Mouse (Mus musculus): ENCODE data around the gene Gba. TPM values are rescaled to one million over a fixed set of nuclear protein-coding genes. Genes with fewer than 3 reads are reported as not detected.
"Not testable (repeated sequence)": the region's sequence is repeated elsewhere in the genome, so short reads cannot be mapped to it uniquely, and the experiment has no call there.

Gene Gba
- polyA plus RNA-seq, 1 experiment from 2014 or later: 47.9 TPM

DNA sequence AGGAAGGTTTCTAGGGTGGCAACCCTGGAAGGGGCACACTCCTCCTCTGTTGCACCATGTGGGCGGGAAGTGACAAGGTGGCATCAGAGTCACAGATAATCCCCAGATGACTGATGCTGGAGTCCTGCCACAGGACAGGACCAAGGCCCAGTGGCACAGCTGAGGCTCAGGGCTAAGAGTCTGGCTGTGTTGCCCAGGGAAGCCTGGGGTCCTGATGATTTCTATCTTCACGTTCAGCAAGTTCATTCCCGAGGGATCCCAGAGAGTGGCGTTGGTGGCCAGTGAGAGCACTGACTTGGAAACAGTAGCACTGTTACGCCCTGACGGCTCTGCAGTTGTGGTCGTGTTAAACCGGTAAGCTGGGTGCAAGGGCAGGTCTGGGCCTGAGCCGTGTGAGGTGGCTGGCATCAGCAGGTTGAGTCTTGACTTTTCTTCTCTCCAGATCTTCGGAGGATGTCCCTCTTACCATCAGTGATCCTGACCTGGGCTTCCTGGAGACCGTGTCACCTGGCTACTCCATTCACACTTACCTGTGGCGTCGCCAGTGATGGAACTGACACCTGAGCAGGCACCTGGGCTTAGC lies 5.4 kb downstream of the Gba start:
- Histone ChIP-seq H3K4me3 (replicated peaks) (no peak overlapping the region), H3K9ac (replicated peaks) (no peak overlapping the region), H3K27ac (replicated peaks) (no peak overlapping the region), H3K36me3 (peaks cover 64% of the 10 kb centered on the region), H3K4me2 (no peak overlapping the region), H3K9me3 (replicated peaks) (no peaks in the 10 kb centered on the region), H3K27me3 (replicated peaks) (no peaks in the 10 kb centered on the region), H3K4me1 (peaks cover 33% of the 10 kb centered on the region)
- no peak for ATAC-seq (ENCODE audit: low FRiP score)
- WGBS: 92% methylated on average over 13 of the region's 13 CpGs

DNA sequence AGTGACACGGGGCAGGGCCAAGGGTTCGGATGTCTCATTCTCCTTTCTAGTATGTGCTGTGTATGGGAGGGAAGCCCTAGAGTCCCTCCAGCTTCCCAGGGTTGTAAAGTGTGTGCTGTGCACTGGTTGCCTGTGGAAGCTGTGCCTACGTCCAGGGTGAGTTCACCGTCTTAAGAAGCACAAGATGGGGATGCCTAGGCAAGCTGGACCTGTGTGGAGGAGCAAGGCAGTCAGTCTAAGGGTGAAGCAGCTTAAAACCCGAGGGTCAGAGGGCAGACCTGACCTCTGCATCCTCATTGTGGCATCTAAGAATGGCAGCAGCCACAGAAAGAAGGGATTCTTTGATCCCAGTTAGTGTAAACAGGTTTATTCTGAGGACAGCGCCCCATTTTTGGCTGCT lies 6.0 kb downstream of the Gba start:
- Histone ChIP-seq H3K27ac (replicated peaks) (no peak overlapping the region), H3K36me3 (peaks cover 64% of the 10 kb centered on the region), H3K9ac (replicated peaks) (no peak overlapping the region), H3K9me3 (replicated peaks) (no peaks in the 10 kb centered on the region), H3K4me1 (peaks cover 32% of the 10 kb centered on the region), H3K4me3 (replicated peaks) (no peak overlapping the region), H3K4me2 (no peak overlapping the region), H3K27me3 (replicated peaks) (no peaks in the 10 kb centered on the region)
- 87% methylated on average over 6 of the region's 6 CpGs for WGBS
- ATAC-seq (ENCODE audit: low FRiP score): no peak

DNA sequence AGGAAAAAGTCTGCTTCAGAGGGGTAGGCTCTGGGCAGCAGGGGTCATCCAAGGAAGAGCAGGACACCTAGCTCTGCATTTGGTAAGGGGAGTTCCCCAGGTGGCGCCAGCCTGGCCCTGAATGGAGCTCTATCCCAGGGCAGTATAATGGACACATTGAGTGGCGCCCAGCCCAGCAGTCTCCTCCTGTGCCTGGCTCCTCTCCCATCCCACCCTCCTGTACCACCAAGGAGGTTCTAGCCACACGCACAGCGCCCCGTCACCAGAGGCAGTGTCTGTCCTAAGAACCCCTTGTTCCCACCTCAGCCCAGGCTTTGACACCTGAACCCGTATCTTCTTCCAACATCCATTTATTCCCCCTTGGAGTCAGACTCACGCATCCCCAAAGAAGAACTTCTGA lies 7.0 kb downstream of the Gba start:
- ATAC-seq (ENCODE audit: low FRiP score): no peak
- Histone ChIP-seq H3K9ac (replicated peaks) (no peak overlapping the region), H3K4me2 (no peak overlapping the region), H3K4me1 (peaks cover 32% of the 10 kb centered on the region), H3K27me3 (replicated peaks) (no peaks in the 10 kb centered on the region), H3K9me3 (replicated peaks) (no peaks in the 10 kb centered on the region), H3K4me3 (replicated peaks) (no peak overlapping the region), H3K27ac (replicated peaks) (no peak overlapping the region), H3K36me3 (peaks cover 59% of the 10 kb centered on the region)
- 89% methylated on average over 7 of the region's 7 CpGs for WGBS

DNA sequence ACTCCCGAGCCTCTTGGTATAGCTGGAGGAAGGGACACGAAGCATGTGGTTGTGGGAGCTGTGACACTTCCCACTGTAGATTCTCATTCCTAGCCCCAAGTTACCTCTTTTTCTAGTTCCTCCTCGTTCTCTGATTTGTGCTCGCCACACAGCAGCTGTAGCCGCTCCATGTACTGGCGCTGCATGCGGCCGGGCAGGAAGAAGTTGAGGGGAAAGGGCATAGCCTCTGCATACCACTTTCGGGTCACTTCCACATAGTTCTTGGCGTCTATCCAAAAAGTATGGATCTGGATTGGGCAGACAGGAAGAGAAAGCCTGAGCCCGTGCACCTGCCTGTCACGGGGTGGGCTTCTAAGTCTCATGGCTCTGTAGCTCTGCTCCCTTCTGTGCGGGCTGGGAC lies 7.4 kb downstream of the Gba start:
- Histone ChIP-seq H3K27me3 (replicated peaks) (no peaks in the 10 kb centered on the region), H3K27ac (replicated peaks) (no peak overlapping the region; the same call in 1 of the 2 replicates), H3K4me2 (no peak overlapping the region), H3K4me3 (replicated peaks) (no peak overlapping the region), H3K9ac (replicated peaks) (no peak overlapping the region), H3K9me3 (replicated peaks) (no peaks in the 10 kb centered on the region), H3K4me1 (peaks cover 37% of the 10 kb centered on the region), H3K36me3 (peaks cover 59% of the 10 kb centered on the region)
- 87% methylated on average over 13 of the region's 13 CpGs for WGBS
- ATAC-seq (ENCODE audit: low FRiP score): no peak

DNA sequence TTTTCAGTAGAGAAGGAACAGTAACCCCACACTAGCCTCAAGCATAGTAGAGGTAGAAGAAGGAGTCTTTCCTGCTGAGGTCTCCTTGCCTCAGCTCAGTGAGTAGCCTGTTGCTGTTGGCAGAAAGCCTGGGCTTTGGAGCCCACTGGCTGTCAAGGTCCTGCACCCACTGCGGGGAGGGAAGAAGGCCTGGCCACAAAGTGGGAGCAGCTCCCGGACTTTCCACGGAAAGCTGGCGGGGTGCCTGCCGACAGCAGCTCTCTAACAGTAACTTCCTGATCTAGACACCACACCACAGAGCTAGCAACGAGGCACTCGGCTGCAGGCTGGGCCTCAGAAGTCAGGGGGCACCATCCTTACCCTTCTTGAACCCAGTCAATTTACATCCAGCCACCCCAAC lies 8.0 kb downstream of the Gba start:
- WGBS: 77% methylated on average over 7 of the region's 7 CpGs
- no peak overlapping the region for H3K4me2 ChIP-seq
- H3K4me1 ChIP-seq: peaks cover 42% of the 10 kb centered on the region
- H3K36me3 ChIP-seq: peaks cover 53% of the 10 kb centered on the region
- no peak for ATAC-seq (ENCODE audit: low FRiP score)
- H3K27me3 ChIP-seq (replicated peaks): no peaks in the 10 kb centered on the region
- H3K9ac ChIP-seq (replicated peaks): no peak overlapping the region
- H3K27ac ChIP-seq (replicated peaks): no peak overlapping the region; the same call in 1 of the 2 replicates
- no peaks in the 10 kb centered on the region for H3K9me3 ChIP-seq (replicated peaks)
- no peak overlapping the region for H3K4me3 ChIP-seq (replicated peaks)

DNA sequence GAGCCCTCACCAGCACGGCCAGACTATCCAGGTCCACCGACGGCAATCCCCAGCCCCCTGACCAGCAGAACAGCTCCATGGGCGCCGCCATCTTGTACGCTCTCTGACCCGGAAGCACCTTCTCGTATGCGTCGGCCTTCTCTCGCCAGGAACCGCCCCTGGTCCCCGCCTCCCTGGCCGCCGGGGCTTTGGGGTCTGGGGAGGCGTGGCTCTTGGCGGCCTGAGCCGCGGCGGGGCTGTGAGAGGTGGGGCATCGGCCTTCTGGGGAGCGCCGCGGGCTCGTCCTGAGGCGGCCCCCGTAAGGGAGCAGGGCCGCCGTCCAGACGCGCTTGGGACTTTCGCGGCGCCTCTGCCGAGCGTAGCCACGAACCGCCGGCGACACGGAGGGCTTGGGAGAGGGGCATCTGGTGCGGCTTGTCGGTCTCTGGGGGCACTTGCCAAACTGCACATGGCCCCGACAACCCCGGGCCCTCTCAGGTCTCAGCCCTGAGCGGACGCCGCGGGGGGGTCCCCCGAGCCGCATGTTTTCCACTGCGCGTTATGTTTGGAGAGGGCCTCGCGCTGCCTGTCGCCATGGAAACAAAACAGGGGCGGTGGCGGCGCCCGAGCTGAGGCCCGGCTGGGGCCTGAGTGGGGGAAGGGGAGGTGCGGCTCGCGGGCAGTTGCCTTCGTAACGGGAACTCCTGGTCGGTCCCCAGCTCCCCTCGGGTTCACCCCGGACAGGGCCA lies 11.2 kb downstream of the Gba start:
- Histone ChIP-seq H3K27me3 (replicated peaks) (no peaks in the 10 kb centered on the region), H3K4me1 (peaks cover 48% of the 10 kb centered on the region), H3K4me2 (peak overlapping the region; percentile 85), H3K4me3 (replicated peaks) (peak overlapping the region; percentile 79), H3K36me3 (peaks cover 21% of the 10 kb centered on the region), H3K9ac (replicated peaks) (peak overlapping the region; percentile 68), H3K9me3 (replicated peaks) (no peaks in the 10 kb centered on the region), H3K27ac (replicated peaks) (peak overlapping the region; percentile 99)
- WGBS: under 1% methylated on average over 69 of the region's 69 CpGs
- ATAC-seq (ENCODE audit: low FRiP score): peak; percentile 91

DNA sequence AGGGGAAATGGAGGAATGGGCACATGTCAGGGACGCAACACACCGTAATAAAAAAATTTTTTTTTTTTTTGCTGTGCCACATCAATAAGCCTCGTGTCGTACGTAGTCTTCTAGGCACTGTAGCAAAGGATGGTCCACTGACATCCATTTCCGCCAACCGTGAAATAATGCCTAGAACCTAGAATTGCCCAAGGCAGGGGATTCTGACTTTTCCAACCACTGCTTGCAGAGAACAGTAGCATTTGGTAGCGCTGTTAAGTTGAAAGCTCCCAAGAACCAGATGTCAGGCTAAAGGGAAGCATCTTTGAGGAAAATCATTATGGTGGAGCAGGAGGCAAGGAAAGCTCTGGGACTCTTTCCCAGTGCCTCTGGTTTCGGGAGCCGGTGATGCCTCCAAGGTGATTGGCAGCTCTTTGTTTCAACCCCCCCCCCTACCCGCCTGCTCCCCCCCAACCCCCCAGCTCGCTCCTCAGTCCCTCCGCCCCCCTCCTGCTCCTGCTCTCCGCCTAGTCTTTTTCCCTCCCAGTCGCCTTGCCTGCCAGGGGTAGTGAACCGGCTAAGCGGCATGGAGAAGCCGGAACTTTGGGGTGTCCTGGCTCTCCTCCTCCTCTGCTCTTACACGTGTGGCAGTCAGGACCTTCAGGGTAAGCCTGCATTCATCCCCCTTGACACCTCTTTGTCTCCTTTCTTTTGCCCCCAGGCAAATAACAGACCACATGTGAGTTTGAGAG lies 12.1 kb downstream of the Gba start, which contains the start of gene Thbs3:
Gene Thbs3 (plus strand): TSS at position 500 of the 731 bp plus-strand sequence.
- H3K4me2 ChIP-seq: peak within 1 kb of the TSS; percentile 85
- WGBS: under 1% methylated on average over 19 of the region's 19 CpGs
- peak within 1 kb of the TSS; percentile 79 for H3K4me3 ChIP-seq (replicated peaks)
- no peak for ATAC-seq (ENCODE audit: low FRiP score)
- no peaks in the 10 kb centered on the region for H3K27me3 ChIP-seq (replicated peaks)
- H3K27ac ChIP-seq (replicated peaks): peak within 1 kb of the TSS; percentile 99
- peaks cover 48% of the 10 kb centered on the region for H3K4me1 ChIP-seq
- H3K9me3 ChIP-seq (replicated peaks): no peaks in the 10 kb centered on the region
- H3K9ac ChIP-seq (replicated peaks): peak within 1 kb of the TSS; percentile 68
- peaks cover 12% of the 10 kb centered on the region for H3K36me3 ChIP-seq

DNA sequence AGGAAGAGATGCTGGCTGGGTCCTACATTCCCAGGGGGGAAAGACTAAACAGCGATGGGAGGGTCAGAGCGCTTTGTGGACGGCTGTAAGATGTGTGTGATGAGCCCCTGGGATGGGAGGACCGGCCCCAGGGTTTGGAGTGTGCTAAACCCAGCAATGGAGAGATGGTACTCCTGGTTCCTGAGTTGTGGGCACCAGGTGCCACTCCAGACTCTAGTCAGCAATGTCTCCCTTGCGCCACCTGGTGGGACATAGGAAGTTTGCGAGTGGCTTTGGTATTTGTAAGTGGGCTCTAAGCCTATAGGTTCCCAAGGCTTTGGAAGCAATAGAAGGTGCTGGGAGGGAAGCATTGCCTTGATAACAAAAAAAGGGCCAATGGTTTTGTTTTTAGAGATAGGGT lies 13.1 kb downstream of the Gba start:
- H3K36me3 ChIP-seq: peaks cover 3% of the 10 kb centered on the region; the same call in 1 of the 2 replicates
- H3K9ac ChIP-seq (replicated peaks): peak overlapping the region; percentile 68
- peaks cover 45% of the 10 kb centered on the region for H3K4me1 ChIP-seq
- H3K4me2 ChIP-seq: peak overlapping the region; percentile 85
- no peaks in the 10 kb centered on the region for H3K9me3 ChIP-seq (replicated peaks)
- under 1% methylated on average over 6 of the region's 6 CpGs for WGBS
- no peaks in the 10 kb centered on the region for H3K27me3 ChIP-seq (replicated peaks)
- peak overlapping the region; percentile 79 for H3K4me3 ChIP-seq (replicated peaks)
- H3K27ac ChIP-seq (replicated peaks): peak overlapping the region; percentile 99
- peak; percentile 35 for ATAC-seq (ENCODE audit: low FRiP score)

GRCm38 (mm10) chr3:89216407-89216806 lies 13.7 kb downstream of the Gba start:
- not testable (repeated sequence) for H3K36me3 ChIP-seq; H3K9ac ChIP-seq (replicated peaks); H3K9me3 ChIP-seq (replicated peaks); H3K4me3 ChIP-seq (replicated peaks); H3K27me3 ChIP-seq (replicated peaks); ATAC-seq (ENCODE audit: low FRiP score)
- Histone ChIP-seq H3K4me1 (peaks cover 46% of the 10 kb centered on the region), H3K27ac (replicated peaks) (peak overlapping the region; percentile 99), H3K4me2 (peak overlapping the region; percentile 85; the same call in 1 of the 2 replicates)
- WGBS: 71% methylated on average over 7 of the region's 7 CpGs

DNA sequence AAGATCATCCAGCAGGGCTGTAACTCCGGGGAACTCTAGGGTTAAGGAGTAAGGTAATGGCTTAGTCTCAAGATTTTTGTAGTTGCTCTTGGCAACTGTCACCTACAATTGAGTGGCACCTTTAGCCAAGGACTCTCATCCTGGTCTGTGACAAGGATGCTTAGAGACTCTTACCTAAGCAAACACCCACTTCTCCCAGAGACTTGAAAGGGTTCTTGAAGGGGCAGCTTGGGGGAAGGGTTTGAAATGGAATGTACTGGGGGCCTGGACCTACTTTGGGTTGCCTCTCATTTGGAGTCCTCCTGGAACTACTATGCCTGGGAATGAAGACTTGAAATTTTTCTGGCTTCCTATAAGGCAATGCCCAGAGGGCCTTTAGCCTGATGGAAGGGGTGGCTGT lies 15.5 kb downstream of the Gba start:
- Histone ChIP-seq H3K9ac (replicated peaks) (no peak overlapping the region), H3K4me3 (replicated peaks) (no peak overlapping the region), H3K36me3 (no peaks in the 10 kb centered on the region), H3K27ac (replicated peaks) (no peak overlapping the region), H3K4me2 (no peak overlapping the region), H3K4me1 (peaks cover 27% of the 10 kb centered on the region), H3K27me3 (replicated peaks) (no peaks in the 10 kb centered on the region), H3K9me3 (replicated peaks) (no peaks in the 10 kb centered on the region)
- 77% methylated on average over 1 of the region's 1 CpGs for WGBS
- no peak for ATAC-seq (ENCODE audit: low FRiP score)

- WGBS: 39% methylated on average over 8 of the region's 8 CpGs
- H3K27me3 ChIP-seq (replicated peaks): no peaks in the 10 kb centered on the region
- ATAC-seq (ENCODE audit: low FRiP score): no peak
- H3K36me3 ChIP-seq: no peaks in the 10 kb centered on the region
- H3K4me1 ChIP-seq: peaks cover 33% of the 10 kb centered on the region
- H3K9me3 ChIP-seq (replicated peaks): no peaks in the 10 kb centered on the region
- no peak overlapping the region for H3K4me3 ChIP-seq (replicated peaks)
- H3K9ac ChIP-seq (replicated peaks): no peak overlapping the region; the same call in 1 of the 2 replicates
- no peak overlapping the region for H3K4me2 ChIP-seq
- no peak overlapping the region for H3K27ac ChIP-seq (replicated peaks)
Observed at GRCm38 (mm10) chr3:89219546-89219945, 16.8 kb downstream of the Gba start.
